Mouse (Mus musculus) hindbrain, embryonic 12.5 days (tissue): ENCODE data around the gene Lrp5. TPM values are rescaled to one million over a fixed set of nuclear protein-coding genes. Genes with fewer than 3 reads are reported as not detected.
"Not testable (repeated sequence)": the region's sequence is repeated elsewhere in the genome, so short reads cannot be mapped to it uniquely, and the experiment has no call there.

Experiments used
- ATAC-seq: fragments of 200-750 bp; cut with Nextera tagmentation; 2 replicates; pipeline ENCODE4 v1.8.0; 2017; ENCODE audit warnings: moderate TSS enrichment; ENCODE audit not compliant: low FRiP score
- H3K27ac ChIP-seq: fragments of 300-500 bp; sonication (generic); 2 replicates; pipeline ENCODE4 v1.5.1; 2016; ENCODE audit warnings: mild to moderate bottlenecking
- H3K27me3 ChIP-seq: fragments of 300-500 bp; sonication (generic); 2 replicates; pipeline ENCODE4 v1.6.1; 2016; ENCODE audit warnings: mild to moderate bottlenecking
- H3K36me3 ChIP-seq: fragments of 300-500 bp; sonication (generic); 2 replicates; pipeline ENCODE4 v1.6.1; 2016; ENCODE audit warnings: mild to moderate bottlenecking
- H3K4me1 ChIP-seq: fragments of 300-500 bp; sonication (generic); 2 replicates; pipeline ENCODE4 v1.6.1; 2016
- H3K4me2 ChIP-seq: fragments of 300-500 bp; sonication (generic); replicated peaks from 2 replicates; pipeline ENCODE4 v1.6.1; 2016; ENCODE audit warnings: mild to moderate bottlenecking
- H3K4me3 ChIP-seq: fragments of 300-500 bp; sonication (generic); 2 replicates; pipeline ENCODE4 v1.5.1; 2016; ENCODE audit warnings: mild to moderate bottlenecking
- H3K9ac ChIP-seq: fragments of 300-500 bp; sonication (generic); 2 replicates; pipeline ENCODE4 v1.6.1; 2016; ENCODE audit warnings: mild to moderate bottlenecking, moderate library complexity
- H3K9me3 ChIP-seq: fragments of 300-500 bp; sonication (generic); replicated peaks from 2 replicates; pipeline ENCODE4 v1.6.1; 2016; ENCODE audit warnings: mild to moderate bottlenecking
- WGBS: fragments of 180-500 bp; shearing (Covaris S2); methylation state at CpG from one replicate; pipeline ENCODE4 v1.1.7; 2016; 5-methylcytosine and 5-hydroxymethylcytosine counted together
- polyA plus RNA-seq: library from polyadenylated mRNA; unstranded; fragments of >200 nt; fragmentation: Nextera tagmentation; extraction: Ambion mirVana; gene quantifications from 2 replicates; pipeline ENCODE4 v1.2.1, GENCODE M21; 2016

Gene Lrp5
- polyA plus RNA-seq, 1 experiment from 2014 or later, result 4.0 TPM

DNA sequence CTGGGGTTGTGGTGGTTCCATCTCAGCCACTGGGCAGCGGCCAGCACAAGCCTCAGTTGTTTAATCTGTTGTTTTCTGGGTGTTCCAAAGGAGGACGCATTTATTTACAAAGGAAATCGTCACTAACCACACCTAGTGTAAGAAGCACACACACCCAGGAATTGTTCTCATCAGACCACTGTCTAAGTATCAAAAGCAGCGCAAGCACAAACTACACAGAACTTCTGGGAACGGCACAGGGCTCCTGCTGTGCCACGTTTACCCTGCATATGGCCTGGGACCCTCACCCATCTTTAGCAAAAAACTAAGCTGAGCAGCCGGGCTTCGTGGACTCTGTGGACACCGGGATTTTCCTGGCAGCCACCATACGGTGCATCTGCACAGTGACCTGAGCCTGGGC, 17.8 kb downstream of the Lrp5 start:
- WGBS, result 80% methylated on average over 10 of the region's 10 CpGs
- H3K9me3 ChIP-seq, result no peaks in the 10 kb centered on the region
- peak overlapping the region; percentile 23; the same call in 1 of the 2 replicates for H3K27ac ChIP-seq
- no peak overlapping the region for H3K4me3 ChIP-seq
- peaks cover 13% of the 10 kb centered on the region; the same call in 1 of the 2 replicates for H3K36me3 ChIP-seq
- no peak overlapping the region for H3K4me2 ChIP-seq
- ATAC-seq, result no peak
- H3K9ac ChIP-seq, result no peak overlapping the region
- peaks cover 31% of the 10 kb centered on the region for H3K4me1 ChIP-seq
- H3K27me3 ChIP-seq, result no peaks in the 10 kb centered on the region

- H3K27ac ChIP-seq, result no peak overlapping the region
- no peaks in the 10 kb centered on the region for H3K27me3 ChIP-seq
- WGBS, result 81% methylated on average over 11 of the region's 11 CpGs
Observed at GRCm38 (mm10) chr19:3667979-3668378, 18.4 kb downstream of the Lrp5 start.

GRCm38 (mm10) chr19:3667155-3667895, 19.0 kb downstream of the Lrp5 start:
- Histone ChIP-seq H3K27me3 (no peaks in the 10 kb centered on the region), H3K36me3 (peaks cover 4% of the 10 kb centered on the region; the same call in 1 of the 2 replicates), H3K27ac (no peak overlapping the region), H3K4me2 (no peak overlapping the region), H3K9me3 (no peaks in the 10 kb centered on the region), H3K9ac (no peak overlapping the region), H3K4me3 (no peak overlapping the region), H3K4me1 (peaks cover 31% of the 10 kb centered on the region)
- 80% methylated on average over 6 of the region's 6 CpGs for WGBS
- no peak for ATAC-seq

More at GRCm38 (mm10) chr19:3667979-3668378, 18.4 kb downstream of the Lrp5 start:
- no peak for ATAC-seq
- no peaks in the 10 kb centered on the region for H3K9me3 ChIP-seq
- peaks cover 31% of the 10 kb centered on the region for H3K4me1 ChIP-seq
- H3K36me3 ChIP-seq, result peaks cover 10% of the 10 kb centered on the region; the same call in 1 of the 2 replicates
- H3K9ac ChIP-seq, result no peak overlapping the region
- H3K4me3 ChIP-seq, result no peak overlapping the region
- no peak overlapping the region for H3K4me2 ChIP-seq

GRCm38 (mm10) chr19:3666632-3667031, 19.7 kb downstream of the Lrp5 start:
- Histone ChIP-seq H3K4me3 (no peak overlapping the region), H3K4me1 (peaks cover 31% of the 10 kb centered on the region), H3K9me3 (no peaks in the 10 kb centered on the region), H3K9ac (no peak overlapping the region), H3K27ac (no peak overlapping the region), H3K27me3 (no peaks in the 10 kb centered on the region), H3K36me3 (no peaks in the 10 kb centered on the region), H3K4me2 (no peak overlapping the region)
- 91% methylated on average over 2 of the region's 2 CpGs for WGBS
- ATAC-seq, result no peak

GRCm38 (mm10) chr19:3665510-3665909, 20.9 kb downstream of the Lrp5 start:
- no peak overlapping the region for H3K27ac ChIP-seq
- ATAC-seq, result no peak
- no peak overlapping the region for H3K4me3 ChIP-seq
- H3K4me1 ChIP-seq, result peaks cover 31% of the 10 kb centered on the region
- no peaks in the 10 kb centered on the region for H3K36me3 ChIP-seq
- WGBS, result 57% methylated on average over 5 of the region's 5 CpGs
- H3K4me2 ChIP-seq, result no peak overlapping the region
- H3K27me3 ChIP-seq, result no peaks in the 10 kb centered on the region
- no peaks in the 10 kb centered on the region for H3K9me3 ChIP-seq
- no peak overlapping the region for H3K9ac ChIP-seq

- no peak for ATAC-seq
- Histone ChIP-seq H3K36me3 (peaks cover 18% of the 10 kb centered on the region), H3K27ac (no peak overlapping the region), H3K4me2 (no peak overlapping the region), H3K9me3 (no peaks in the 10 kb centered on the region), H3K9ac (no peak overlapping the region), H3K27me3 (no peaks in the 10 kb centered on the region), H3K4me1 (0 out of 2 replicates have a peak, but pooled peaks cover 3% of the 10 kb centered on the region), H3K4me3 (no peak overlapping the region)
- 97% methylated on average over 4 of the region's 4 CpGs for WGBS
Observed at GRCm38 (mm10) chr19:3657947-3658346, 28.4 kb downstream of the Lrp5 start.

- 94% methylated on average over 4 of the region's 4 CpGs for WGBS
Observed at GRCm38 (mm10) chr19:3657065-3657464, 29.3 kb downstream of the Lrp5 start.

GRCm38 (mm10) chr19:3656144-3656543, 30.2 kb downstream of the Lrp5 start:
- Histone ChIP-seq H3K9ac (no peak overlapping the region), H3K4me1 (0 out of 2 replicates have a peak, but pooled peaks cover 3% of the 10 kb centered on the region), H3K27me3 (no peaks in the 10 kb centered on the region), H3K4me3 (no peak overlapping the region), H3K27ac (no peak overlapping the region), H3K9me3 (0 out of 2 replicates have a peak, but pooled peaks cover 8% of the 10 kb centered on the region), H3K4me2 (no peak overlapping the region), H3K36me3 (peaks cover 28% of the 10 kb centered on the region)
- no peak for ATAC-seq
- WGBS, result 68% methylated on average over 1 of the region's 1 CpGs

More at GRCm38 (mm10) chr19:3657065-3657464, 29.3 kb downstream of the Lrp5 start:
- peaks cover 20% of the 10 kb centered on the region for H3K36me3 ChIP-seq
- H3K27ac ChIP-seq, ATAC-seq, H3K4me1 ChIP-seq, H3K4me2 ChIP-seq, H3K4me3 ChIP-seq, H3K9me3 ChIP-seq, H3K27me3 ChIP-seq, H3K9ac ChIP-seq: not testable (repeated sequence)

- WGBS, result 78% methylated on average over 4 of the region's 4 CpGs
- H3K36me3 ChIP-seq, result peaks cover 28% of the 10 kb centered on the region
Observed at GRCm38 (mm10) chr19:3654940-3655339, 31.4 kb downstream of the Lrp5 start.

DNA sequence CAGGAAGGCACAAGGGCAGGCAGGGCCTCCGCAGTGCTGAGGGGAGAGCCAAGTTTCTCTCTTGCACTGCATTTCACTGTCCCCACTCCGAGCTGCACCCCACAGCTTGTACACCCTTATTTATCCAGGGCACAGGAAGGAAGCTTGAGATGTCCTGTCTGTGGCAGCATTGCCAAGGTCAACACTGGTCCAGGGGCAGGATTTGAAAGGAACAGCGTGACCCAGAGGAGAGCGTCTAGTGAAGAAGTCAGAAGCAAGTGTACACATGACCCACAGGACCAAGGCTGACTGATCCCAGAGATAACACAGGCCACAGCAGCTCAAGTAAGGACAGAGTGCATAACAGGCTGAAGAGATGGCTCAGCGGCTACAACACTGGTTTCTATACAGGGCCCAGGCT, 32.3 kb downstream of the Lrp5 start:
- WGBS, result 84% methylated on average over 5 of the region's 5 CpGs
- 0 out of 2 replicates have a peak, but pooled peaks cover 8% of the 10 kb centered on the region for H3K9me3 ChIP-seq

More at GRCm38 (mm10) chr19:3654940-3655339, 31.4 kb downstream of the Lrp5 start:
- no peaks in the 10 kb centered on the region for H3K27me3 ChIP-seq
- H3K4me3 ChIP-seq, result no peak overlapping the region
- 0 out of 2 replicates have a peak, but pooled peaks cover 3% of the 10 kb centered on the region for H3K4me1 ChIP-seq
- no peak for ATAC-seq
- no peak overlapping the region for H3K27ac ChIP-seq
- H3K9me3 ChIP-seq, result 0 out of 2 replicates have a peak, but pooled peaks cover 8% of the 10 kb centered on the region
- no peak overlapping the region for H3K9ac ChIP-seq
- no peak overlapping the region for H3K4me2 ChIP-seq

DNA sequence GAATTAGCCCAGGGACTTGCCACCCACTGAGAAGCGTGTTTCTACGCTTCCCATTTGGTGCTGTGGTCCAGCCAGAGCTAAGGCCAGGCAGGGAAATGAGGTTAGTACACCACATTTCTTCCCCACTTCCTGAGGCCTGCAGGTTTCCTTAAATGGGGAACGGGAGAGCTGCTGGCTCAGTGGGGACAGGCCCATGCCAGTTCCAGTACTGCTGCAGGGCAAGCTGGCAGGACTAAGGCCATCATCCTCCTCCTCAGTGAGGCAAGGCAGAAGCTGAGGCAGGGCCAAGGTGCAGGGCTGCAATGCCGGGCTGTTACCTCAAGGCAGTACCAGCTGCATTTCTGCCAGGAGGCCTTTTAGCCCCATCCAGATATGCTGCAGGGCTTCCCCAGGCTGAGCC, 32.9 kb downstream of the Lrp5 start:
- Histone ChIP-seq H3K36me3 (peaks cover 19% of the 10 kb centered on the region), H3K4me1 (0 out of 2 replicates have a peak, but pooled peaks cover 3% of the 10 kb centered on the region), H3K9me3 (0 out of 2 replicates have a peak, but pooled peaks cover 8% of the 10 kb centered on the region), H3K27me3 (no peaks in the 10 kb centered on the region), H3K9ac (no peak overlapping the region), H3K4me2 (no peak overlapping the region), H3K4me3 (no peak overlapping the region), H3K27ac (no peak overlapping the region)
- ATAC-seq, result no peak
- 87% methylated on average over 4 of the region's 4 CpGs for WGBS

More for the DNA sequence above, 32.3 kb downstream of the Lrp5 start:
- H3K4me3 ChIP-seq, result no peak overlapping the region
- no peak overlapping the region for H3K9ac ChIP-seq
- H3K27me3 ChIP-seq, result no peaks in the 10 kb centered on the region
- ATAC-seq, result no peak
- H3K4me1 ChIP-seq, result 0 out of 2 replicates have a peak, but pooled peaks cover 3% of the 10 kb centered on the region
- H3K27ac ChIP-seq, result no peak overlapping the region
- no peak overlapping the region for H3K4me2 ChIP-seq
- peaks cover 25% of the 10 kb centered on the region for H3K36me3 ChIP-seq

GRCm38 (mm10) chr19:3651989-3652388, 34.4 kb downstream of the Lrp5 start:
- Histone ChIP-seq H3K9ac (no peak overlapping the region), H3K27ac (no peak overlapping the region), H3K4me1 (0 out of 2 replicates have a peak, but pooled peaks cover 3% of the 10 kb centered on the region), H3K9me3 (0 out of 2 replicates have a peak, but pooled peaks cover 8% of the 10 kb centered on the region), H3K27me3 (no peaks in the 10 kb centered on the region), H3K4me3 (no peak overlapping the region), H3K4me2 (no peak overlapping the region), H3K36me3 (peaks cover 17% of the 10 kb centered on the region)
- WGBS, result 97% methylated on average over 13 of the region's 13 CpGs
- no peak for ATAC-seq
